21 mouse cellular contexts compared by ENCODE assay signal in genomic region chr1:171258921-171259320, GRCm38 (mm10). TPM values are rescaled to one million over a fixed set of nuclear protein-coding genes. Genes with fewer than 3 reads are reported as not detected.
DNase-seq lines count a peak whose midpoint lies in the region; ATAC-seq lines count a peak whose summit lies in the region.
"Had no signal": no experiment of that assay in that cellular context is flagged by ENCODE, and none has a peak within 500 bp of the region (broad histone marks: within the 10 kb centered on the region; RNA-seq: fewer than 3 reads in every experiment).

No protein-coding gene starts in this region.

- H3K4me1 ChIP-seq in heart, embryonic 12.5 days (replicated peaks): peaks cover 19% of the 10 kb centered on the region
- H3K4me1 ChIP-seq in megakaryocyte, embryonic 14.5 days: peaks cover 49% of the 10 kb centered on the region
- peaks cover 18% of the 10 kb centered on the region for H3K4me1 ChIP-seq in forebrain, embryonic 12.5 days

- peak overlapping the region; percentile 11; the same call in 1 of the 2 replicates for H3K4me2 ChIP-seq in heart, embryonic 12.5 days
- no peak overlapping the region for H3K4me2 ChIP-seq in forebrain, embryonic 12.5 days
- H3K4me2 ChIP-seq: embryonic facial prominence, embryonic 12.5 days; midbrain, embryonic 12.5 days; stomach, embryonic 15.5 days had no signal

- intact Hi-C loops in left cerebral cortex, postnatal 4 days (cut with DNase I): no loop called here

- no peak overlapping the region for H3K4me3 ChIP-seq in heart, embryonic 12.5 days
- peak overlapping the region; percentile 77 for H3K4me3 ChIP-seq in megakaryocyte, embryonic 14.5 days (replicated peaks)
- H3K4me3 ChIP-seq in forebrain, embryonic 12.5 days (replicated peaks): no peak overlapping the region
- H3K4me3 ChIP-seq: embryonic facial prominence, embryonic 12.5 days; midbrain, embryonic 12.5 days; stomach, embryonic 15.5 days had no signal

- H3K27me3 ChIP-seq in heart, embryonic 12.5 days (replicated peaks): 0 out of 2 replicates have a peak, but pooled peaks cover 6% of the 10 kb centered on the region
- peaks cover 50% of the 10 kb centered on the region for H3K27me3 ChIP-seq in megakaryocyte, embryonic 14.5 days (replicated peaks)
- H3K27me3 ChIP-seq in forebrain, embryonic 12.5 days: peaks cover 4% of the 10 kb centered on the region; the same call in 1 of the 2 replicates
- H3K27me3 ChIP-seq: embryonic facial prominence, embryonic 12.5 days; midbrain, embryonic 12.5 days; stomach, embryonic 15.5 days had no signal

- DNase-seq in adrenal gland, adult 2 months: peak; percentile 7
- DNase-seq in adrenal gland, adult (ENCODE audit: inconsistent age in 2 of 2, low spot score in 1 of 2): no peak
- no peak for DNase-seq in heart, adult 8-10 months (ENCODE audit: low spot score)
- DNase-seq in left cerebral cortex, postnatal 4 days: no peak
- DNase-seq: adrenal gland, adult 8-10 months; cerebellum, adult 9-10 months; kidney, adult 18-20 months; kidney, postnatal 10 days; layer of hippocampus, postnatal 36 days; lung, adult 2 months; lung, postnatal 36 days; retina, postnatal 1 day had no signal

- WGBS in heart, embryonic 12.5 days: 59% methylated on average over 17 of the region's 17 CpGs
- 84% methylated on average over 17 of the region's 17 CpGs for WGBS in forebrain, embryonic 12.5 days

- ATAC-seq in heart, embryonic 12.5 days (ENCODE audit: insufficient number of reproducible peaks, low FRiP score): no peak
- ATAC-seq in megakaryocyte, adult 5-6 weeks (ENCODE audit: poor library complexity, severe bottlenecking): no peak
- no peak for ATAC-seq in forebrain, embryonic 12.5 days (ENCODE audit: low FRiP score)
- ATAC-seq: forebrain, embryonic 16.5 days had no signal

- no peak overlapping the region for H3K27ac ChIP-seq in heart, embryonic 12.5 days (ENCODE audit: poor library complexity, severe bottlenecking)
- no peak overlapping the region for H3K27ac ChIP-seq in forebrain, embryonic 12.5 days
- H3K27ac ChIP-seq: embryonic facial prominence, embryonic 12.5 days; midbrain, embryonic 12.5 days; stomach, embryonic 15.5 days had no signal

- H3K36me3 ChIP-seq in heart, embryonic 12.5 days: peaks cover 3% of the 10 kb centered on the region; the same call in 1 of the 2 replicates
- no peaks in the 10 kb centered on the region for H3K36me3 ChIP-seq in megakaryocyte, embryonic 14.5 days (replicated peaks; ENCODE audit: low read length)
- H3K36me3 ChIP-seq in forebrain, embryonic 12.5 days (replicated peaks): no peaks in the 10 kb centered on the region
- H3K36me3 ChIP-seq: midbrain, embryonic 12.5 days; stomach, embryonic 15.5 days had no signal

- 0 out of 2 replicates have a peak overlapping the region, but pooled peaks have one; percentile 1 for H3K9ac ChIP-seq in heart, embryonic 12.5 days
- no peak overlapping the region for H3K9ac ChIP-seq in forebrain, embryonic 12.5 days
- H3K9ac ChIP-seq: embryonic facial prominence, embryonic 12.5 days; midbrain, embryonic 12.5 days; stomach, embryonic 15.5 days had no signal

- H3K9me3 ChIP-seq in heart, embryonic 12.5 days (replicated peaks): no peaks in the 10 kb centered on the region
- no peaks in the 10 kb centered on the region for H3K9me3 ChIP-seq in megakaryocyte, embryonic 14.5 days
- no peaks in the 10 kb centered on the region for H3K9me3 ChIP-seq in forebrain, embryonic 12.5 days
- H3K9me3 ChIP-seq: embryonic facial prominence, embryonic 12.5 days; midbrain, embryonic 12.5 days; stomach, embryonic 15.5 days had no signal

RNA-seq across cellular contexts. Expression of gene Ndufs2, which starts 7.7 kb away (rescaled TPM):
- 100 to 1,000 TPM; 558 to 829 TPM for total RNA-seq in adrenal gland, adult 2 months (2021)
- 210 and 224 TPM in 2 replicates for polyA plus RNA-seq in adrenal gland, adult 2 months (2012; rRNA removed)
- polyA plus RNA-seq in heart, embryonic 12.5 days (2016; fragmentation: Nextera tagmentation; extraction: Ambion mirVana): 443 and 471 TPM in 2 replicates
- total RNA-seq in heart, adult 8-10 months (2022): 1,000 to 10,000 TPM; 1,619 to 1,708 (median 1,672) TPM
- polyA plus RNA-seq in megakaryocyte, embryonic 14.5 days (2012; ENCODE audit: insufficient read depth, low replicate concordance): 24.9 and 49.7 TPM in 2 replicates
- 235 and 245 TPM in 2 replicates for total RNA-seq in megakaryocyte, adult 5-6 weeks (2015)
- 276 and 306 TPM in 2 replicates for total RNA-seq in megakaryocyte, adult 5-6 weeks (2017)
- polyA plus RNA-seq in forebrain, embryonic 12.5 days (2016; fragmentation: Nextera tagmentation; extraction: Ambion mirVana): 209 and 213 TPM in 2 replicates
- 100 to 1,000 TPM; 183 to 186 TPM for total RNA-seq in left cerebral cortex, postnatal 4 days (2021)

RNA-seq across cellular contexts. Expression of gene Adamts4, which starts 8.7 kb away (rescaled TPM):
- total RNA-seq in adrenal gland, adult 2 months (2021): 1 to 10 TPM; 1.1 to 1.3 TPM
- 1.7 and 2.8 TPM in 2 replicates for polyA plus RNA-seq in adrenal gland, adult 2 months (2012; rRNA removed)
- polyA plus RNA-seq in heart, embryonic 12.5 days (2016; fragmentation: Nextera tagmentation; extraction: Ambion mirVana): 2.2 and 3.1 TPM in 2 replicates
- under 1 TPM; 0.19 to 0.60 (median 0.25) TPM for total RNA-seq in heart, adult 8-10 months (2022)
- polyA plus RNA-seq in megakaryocyte, embryonic 14.5 days (2012; ENCODE audit: insufficient read depth, low replicate concordance): 0.50 TPM in 1 of 2 replicates, not detected in the other
- not detected in 2 replicates for total RNA-seq in megakaryocyte, adult 5-6 weeks (2015)
- total RNA-seq in megakaryocyte, adult 5-6 weeks (2017): 0.12 TPM in 1 of 2 replicates, not detected in the other
- 8.9 TPM in 2 replicates for polyA plus RNA-seq in forebrain, embryonic 12.5 days (2016; fragmentation: Nextera tagmentation; extraction: Ambion mirVana)
- 1 to 10 TPM; 4.2 to 5.3 TPM for total RNA-seq in left cerebral cortex, postnatal 4 days (2021)
- total RNA-seq: monocyte, adult 5-6 weeks had no signal

RNA-seq across cellular contexts. Expression of gene B4galt3, which starts 11.2 kb away (rescaled TPM):
- total RNA-seq in adrenal gland, adult 2 months (2021): 10 to 100 TPM; 30.3 to 33.4 TPM
- polyA plus RNA-seq in adrenal gland, adult 2 months (2012; rRNA removed): 53.0 and 56.7 TPM in 2 replicates
- polyA plus RNA-seq in heart, embryonic 12.5 days (2016; fragmentation: Nextera tagmentation; extraction: Ambion mirVana): 49.5 and 56.1 TPM in 2 replicates
- total RNA-seq in heart, adult 8-10 months (2022): 10 to 100 TPM; 15.4 to 20.8 (median 19.1) TPM
- polyA plus RNA-seq in megakaryocyte, embryonic 14.5 days (2012; ENCODE audit: insufficient read depth, low replicate concordance): 20.5 and 20.6 TPM in 2 replicates
- 17.8 and 20.4 TPM in 2 replicates for total RNA-seq in megakaryocyte, adult 5-6 weeks (2015)
- total RNA-seq in megakaryocyte, adult 5-6 weeks (2017): 28.5 and 33.5 TPM in 2 replicates
- polyA plus RNA-seq in forebrain, embryonic 12.5 days (2016; fragmentation: Nextera tagmentation; extraction: Ambion mirVana): 78.1 and 78.6 TPM in 2 replicates
- total RNA-seq in left cerebral cortex, postnatal 4 days (2021): 10 to 100 TPM; 74.2 to 87.8 TPM

RNA-seq across cellular contexts. Expression of gene Ppox, which starts 22.1 kb away (rescaled TPM):
- 10 to 100 TPM; 28.6 to 32.2 TPM for total RNA-seq in adrenal gland, adult 2 months (2021)
- polyA plus RNA-seq in adrenal gland, adult 2 months (2012; rRNA removed): 44.2 and 55.0 TPM in 2 replicates
- polyA plus RNA-seq in heart, embryonic 12.5 days (2016; fragmentation: Nextera tagmentation; extraction: Ambion mirVana): 51.7 and 55.4 TPM in 2 replicates
- total RNA-seq in heart, adult 8-10 months (2022): 10 to 100 TPM; 11.9 to 16.6 (median 12.7) TPM
- 17.0 and 28.8 TPM in 2 replicates for polyA plus RNA-seq in megakaryocyte, embryonic 14.5 days (2012; ENCODE audit: insufficient read depth, low replicate concordance)
- 26.5 and 27.4 TPM in 2 replicates for total RNA-seq in megakaryocyte, adult 5-6 weeks (2015)
- total RNA-seq in megakaryocyte, adult 5-6 weeks (2017): 14.5 and 18.0 TPM in 2 replicates
- polyA plus RNA-seq in forebrain, embryonic 12.5 days (2016; fragmentation: Nextera tagmentation; extraction: Ambion mirVana): 58.7 and 68.0 TPM in 2 replicates
- 10 to 100 TPM; 19.6 to 25.4 TPM for total RNA-seq in left cerebral cortex, postnatal 4 days (2021)

RNA-seq across cellular contexts. Expression of gene Fcer1g, which starts 24.8 kb away (rescaled TPM):
- 10 to 100 TPM; 22.9 to 31.2 TPM for total RNA-seq in adrenal gland, adult 2 months (2021)
- polyA plus RNA-seq in adrenal gland, adult 2 months (2012; rRNA removed): 56.0 and 66.2 TPM in 2 replicates
- 15.3 and 16.4 TPM in 2 replicates for polyA plus RNA-seq in heart, embryonic 12.5 days (2016; fragmentation: Nextera tagmentation; extraction: Ambion mirVana)
- total RNA-seq in heart, adult 8-10 months (2022): 10 to 100 TPM in 2 of 4 experiments, 1 to 10 TPM in 2; 8.2 to 14.4 (median 11.5) TPM
- polyA plus RNA-seq in megakaryocyte, embryonic 14.5 days (2012; ENCODE audit: insufficient read depth, low replicate concordance): 12.9 and 57.4 TPM in 2 replicates
- 2,036 and 2,044 TPM in 2 replicates for total RNA-seq in megakaryocyte, adult 5-6 weeks (2015)
- 995 and 1,060 TPM in 2 replicates for total RNA-seq in megakaryocyte, adult 5-6 weeks (2017)
- 12.6 and 15.3 TPM in 2 replicates for polyA plus RNA-seq in forebrain, embryonic 12.5 days (2016; fragmentation: Nextera tagmentation; extraction: Ambion mirVana)
- total RNA-seq in left cerebral cortex, postnatal 4 days (2021): 1 to 10 TPM; 7.1 to 8.0 TPM
